Mouse (Mus musculus): ENCODE measurements at regions not wholly inside any gene's neighbourhood (a gene's known extent, or its start where the extent isn't known, plus 50 kb on each side); places are given as distances from the start of the nearest gene placed in this dataset.

- Histone ChIP-seq H3K27ac (replicated peaks; ENCODE audit: low read depth, low read length) (no peak overlapping the region), H3K4me3 (ENCODE audit: insufficient read depth, low read depth, low read length) (no peak overlapping the region), H3K4me1 (ENCODE audit: control insufficient read depth, insufficient read depth, insufficient read length, low read length) (no peaks in the 10 kb centered on the region)
Observed at GRCm38 (mm10) chr1:73389174-73389573, 373.5 kb upstream of the Tnp1 start.

GRCm38 (mm10) chr1:73381578-73381977, 365.9 kb upstream of the Tnp1 start:
- H3K4me3 ChIP-seq (ENCODE audit: insufficient read depth, low read depth, low read length): no peak overlapping the region
- no peak overlapping the region for H3K27ac ChIP-seq (replicated peaks; ENCODE audit: low read depth, low read length)
- no peaks in the 10 kb centered on the region for H3K4me1 ChIP-seq (ENCODE audit: control insufficient read depth, insufficient read depth, insufficient read length, low read length)

GRCm38 (mm10) chr1:73374531-73375375, 359.0 kb upstream of the Tnp1 start:
- Histone ChIP-seq H3K4me3 (ENCODE audit: insufficient read depth, low read depth, low read length) (no peak overlapping the region), H3K27ac (replicated peaks; ENCODE audit: low read depth, low read length) (no peak overlapping the region), H3K4me1 (ENCODE audit: control insufficient read depth, insufficient read depth, insufficient read length, low read length) (no peaks in the 10 kb centered on the region; the same call in 1 of the 2 replicates)

GRCm38 (mm10) chr1:73368222-73368621, 352.5 kb upstream of the Tnp1 start:
- Histone ChIP-seq H3K4me1 (ENCODE audit: control insufficient read depth, insufficient read depth, insufficient read length, low read length) (peaks cover 3% of the 10 kb centered on the region), H3K27ac (replicated peaks; ENCODE audit: low read depth, low read length) (no peak overlapping the region), H3K4me3 (ENCODE audit: insufficient read depth, low read depth, low read length) (no peak overlapping the region)

- Histone ChIP-seq H3K4me1 (ENCODE audit: control insufficient read depth, insufficient read depth, insufficient read length, low read length) (peaks cover 3% of the 10 kb centered on the region), H3K27ac (replicated peaks; ENCODE audit: low read depth, low read length) (no peak overlapping the region)
Observed at GRCm38 (mm10) chr1:73365842-73366241, 350.1 kb upstream of the Tnp1 start.

GRCm38 (mm10) chr1:73364300-73364683, 348.6 kb upstream of the Tnp1 start:
- peaks cover 3% of the 10 kb centered on the region for H3K4me1 ChIP-seq (ENCODE audit: control insufficient read depth, insufficient read depth, insufficient read length, low read length)

More at GRCm38 (mm10) chr1:73365842-73366241, 350.1 kb upstream of the Tnp1 start:
- no peak overlapping the region for H3K4me3 ChIP-seq (ENCODE audit: insufficient read depth, low read depth, low read length)

GRCm38 (mm10) chr1:73363549-73364299, 348.0 kb upstream of the Tnp1 start:
- Histone ChIP-seq H3K4me3 (ENCODE audit: insufficient read depth, low read depth, low read length) (no peak overlapping the region), H3K4me1 (ENCODE audit: control insufficient read depth, insufficient read depth, insufficient read length, low read length) (peaks cover 3% of the 10 kb centered on the region), H3K27ac (replicated peaks; ENCODE audit: low read depth, low read length) (no peak overlapping the region)

More at GRCm38 (mm10) chr1:73364300-73364683, 348.6 kb upstream of the Tnp1 start:
- Histone ChIP-seq H3K4me3 (ENCODE audit: insufficient read depth, low read depth, low read length) (no peak overlapping the region), H3K27ac (replicated peaks; ENCODE audit: low read depth, low read length) (no peak overlapping the region)

DNA sequence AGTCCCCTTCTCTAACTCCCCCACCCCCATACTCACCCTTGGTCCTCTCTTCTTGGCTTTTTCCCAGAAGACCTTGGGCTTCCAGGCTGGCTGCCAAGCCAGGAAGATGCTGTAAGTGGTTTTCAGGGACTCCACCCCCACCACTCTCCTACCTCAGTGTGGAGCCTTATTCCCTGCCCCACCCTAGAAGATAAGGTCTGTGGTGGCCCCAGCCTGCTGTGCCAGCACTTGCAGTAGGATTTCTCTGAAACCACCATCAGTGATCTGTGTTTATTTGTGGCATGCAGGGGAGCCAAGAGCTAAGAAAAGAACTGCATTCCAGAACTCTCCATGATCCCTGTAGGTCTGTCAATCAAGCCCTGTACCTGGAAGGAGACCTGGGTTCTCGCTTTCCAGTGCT, 346.4 kb upstream of the Tnp1 start:
- Histone ChIP-seq H3K4me1 (ENCODE audit: control insufficient read depth, insufficient read depth, insufficient read length, low read length) (peaks cover 3% of the 10 kb centered on the region), H3K27ac (replicated peaks; ENCODE audit: low read depth, low read length) (no peak overlapping the region), H3K4me3 (ENCODE audit: insufficient read depth, low read depth, low read length) (no peak overlapping the region)

DNA sequence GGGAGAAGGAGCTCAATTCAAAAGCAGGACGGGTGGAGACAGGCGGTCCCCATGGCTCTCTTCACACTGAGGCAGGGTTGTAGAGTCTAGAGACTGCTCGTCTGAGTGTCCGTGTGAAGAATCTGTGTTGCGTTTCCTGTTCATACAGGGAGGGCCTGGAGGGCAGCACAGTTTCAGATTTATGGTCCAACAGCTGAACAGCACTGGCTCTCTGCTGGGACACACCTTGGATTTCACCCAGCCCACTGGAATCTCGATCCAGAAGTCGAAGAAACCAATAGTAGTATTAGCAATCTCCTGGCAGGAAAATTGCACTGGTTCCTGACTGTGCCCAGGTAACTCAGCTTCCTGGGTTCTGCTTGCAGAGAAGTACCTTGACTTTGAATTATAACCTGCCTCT, 345.6 kb upstream of the Tnp1 start:
- H3K4me1 ChIP-seq (ENCODE audit: control insufficient read depth, insufficient read depth, insufficient read length, low read length): peaks cover 3% of the 10 kb centered on the region
- H3K4me3 ChIP-seq (ENCODE audit: insufficient read depth, low read depth, low read length): no peak overlapping the region
- H3K27ac ChIP-seq (replicated peaks; ENCODE audit: low read depth, low read length): no peak overlapping the region

GRCm38 (mm10) chr1:73354447-73354846, 338.7 kb upstream of the Tnp1 start:
- Histone ChIP-seq H3K4me3 (ENCODE audit: insufficient read depth, low read depth, low read length) (no peak overlapping the region), H3K27ac (replicated peaks; ENCODE audit: low read depth, low read length) (no peak overlapping the region), H3K4me1 (ENCODE audit: control insufficient read depth, insufficient read depth, insufficient read length, low read length) (no peaks in the 10 kb centered on the region)

- H3K4me1 ChIP-seq (ENCODE audit: control insufficient read depth, insufficient read depth, insufficient read length, low read length): no peaks in the 10 kb centered on the region
- H3K27ac ChIP-seq (replicated peaks; ENCODE audit: low read depth, low read length): no peak overlapping the region
- H3K4me3 ChIP-seq (ENCODE audit: insufficient read depth, low read depth, low read length): no peak overlapping the region
Observed at GRCm38 (mm10) chr1:73348476-73348875, 332.8 kb upstream of the Tnp1 start.

DNA sequence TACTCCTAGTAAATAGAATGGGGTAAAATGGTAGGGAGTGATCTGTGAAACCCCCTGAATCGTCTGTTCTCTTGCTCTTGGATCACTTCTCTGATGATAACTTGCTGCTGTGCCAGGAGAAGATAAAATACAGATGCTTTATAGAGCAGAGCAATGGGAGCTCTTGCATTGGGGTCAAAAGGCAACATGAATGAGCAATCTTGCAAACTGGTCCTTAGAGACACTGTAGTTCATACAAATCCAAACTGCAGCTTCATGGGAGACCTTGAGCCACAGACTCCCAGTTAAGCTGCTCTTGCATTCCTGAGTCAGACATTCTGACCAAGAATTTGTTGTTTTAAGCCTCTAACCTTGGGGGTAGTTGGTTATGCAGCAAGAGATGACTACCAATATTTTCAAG, 328.9 kb upstream of the Tnp1 start:
- H3K4me1 ChIP-seq (ENCODE audit: control insufficient read depth, insufficient read depth, insufficient read length, low read length): no peaks in the 10 kb centered on the region
- no peak overlapping the region for H3K27ac ChIP-seq (replicated peaks; ENCODE audit: low read depth, low read length)
- H3K4me3 ChIP-seq (ENCODE audit: insufficient read depth, low read depth, low read length): no peak overlapping the region

GRCm38 (mm10) chr1:73341911-73342310, 326.2 kb upstream of the Tnp1 start:
- H3K27ac ChIP-seq (replicated peaks; ENCODE audit: low read depth, low read length): no peak overlapping the region
- no peaks in the 10 kb centered on the region for H3K4me1 ChIP-seq (ENCODE audit: control insufficient read depth, insufficient read depth, insufficient read length, low read length)
- no peak overlapping the region for H3K4me3 ChIP-seq (ENCODE audit: insufficient read depth, low read depth, low read length)

DNA sequence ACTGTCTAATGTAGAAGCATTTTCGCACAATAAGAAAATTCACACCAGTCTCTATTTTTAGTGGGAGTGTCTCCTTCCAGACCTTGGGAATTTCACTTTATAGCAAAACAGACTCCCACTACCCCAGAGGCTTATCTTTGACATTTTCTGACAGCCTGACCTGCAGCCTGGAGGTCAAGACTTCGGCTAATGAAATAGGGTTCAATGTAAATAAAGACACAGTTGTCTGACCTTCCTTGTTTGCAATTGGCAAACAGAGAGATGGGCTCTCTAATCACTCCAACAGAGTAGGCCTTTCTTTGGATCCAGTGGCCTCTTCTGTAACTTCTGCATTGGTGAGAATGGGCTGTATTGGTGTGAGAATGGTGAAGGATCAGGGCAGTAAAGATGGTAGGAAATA, 321.7 kb upstream of the Tnp1 start:
- H3K27ac ChIP-seq (replicated peaks; ENCODE audit: low read depth, low read length): no peak overlapping the region
- no peak overlapping the region for H3K4me3 ChIP-seq (ENCODE audit: insufficient read depth, low read depth, low read length)
- H3K4me1 ChIP-seq (ENCODE audit: control insufficient read depth, insufficient read depth, insufficient read length, low read length): no peaks in the 10 kb centered on the region

DNA sequence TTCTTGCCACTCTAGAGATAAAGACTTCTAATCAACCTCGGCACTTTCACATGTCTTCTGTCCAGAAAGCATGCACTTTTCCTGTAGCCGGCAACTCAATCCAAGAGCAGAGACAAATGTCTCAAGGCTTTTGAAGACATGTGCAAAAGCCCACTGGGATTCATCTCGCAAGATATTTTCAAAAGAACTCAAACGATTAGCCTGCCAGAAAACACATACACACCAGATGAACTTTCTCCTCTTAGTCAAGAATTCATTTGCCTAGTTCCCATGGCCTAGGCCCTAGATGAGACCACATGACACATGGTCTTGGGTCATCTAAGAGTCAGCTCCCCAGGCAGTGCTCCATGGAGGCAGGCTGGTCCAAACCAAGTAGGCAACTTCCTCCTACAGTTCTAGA, 293.8 kb upstream of the Tnp1 start:
- H3K4me3 ChIP-seq (ENCODE audit: insufficient read depth, low read depth, low read length): no peak overlapping the region
- no peaks in the 10 kb centered on the region for H3K4me1 ChIP-seq (ENCODE audit: control insufficient read depth, insufficient read depth, insufficient read length, low read length)
- 0 out of 2 replicates have a peak overlapping the region, but pooled peaks have one; percentile 10 for H3K27ac ChIP-seq (replicated peaks; ENCODE audit: low read depth, low read length)

DNA sequence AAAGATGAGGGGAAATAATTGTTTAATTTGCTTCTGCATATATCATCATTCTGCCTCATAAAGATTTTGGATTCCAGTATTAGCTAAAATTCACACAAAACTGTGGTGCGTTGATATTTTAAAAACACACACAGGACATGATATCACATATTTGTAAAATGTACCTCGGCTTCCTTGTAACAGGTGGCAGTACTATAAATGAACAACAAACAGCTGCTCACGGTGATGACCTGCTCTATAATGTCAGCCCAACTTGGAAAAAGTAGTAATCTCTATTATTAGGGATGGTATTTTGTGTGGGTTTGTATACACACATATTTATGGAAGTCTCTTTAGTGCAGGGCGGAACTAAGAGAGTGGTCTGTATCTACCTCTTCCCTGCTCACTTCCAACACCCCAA, 292.7 kb upstream of the Tnp1 start:
- H3K27ac ChIP-seq (replicated peaks; ENCODE audit: low read depth, low read length): no peak overlapping the region
- H3K4me3 ChIP-seq (ENCODE audit: insufficient read depth, low read depth, low read length): no peak overlapping the region
- no peaks in the 10 kb centered on the region for H3K4me1 ChIP-seq (ENCODE audit: control insufficient read depth, insufficient read depth, insufficient read length, low read length)

Data from brown adipose tissue, adult 24 weeks (tissue).